Mouse (Mus musculus) lung, adult 2 months (tissue): ENCODE data around the gene Fndc3b. TPM values are rescaled to one million over a fixed set of nuclear protein-coding genes. Genes with fewer than 3 reads are reported as not detected.

ENCODE experiments used
- DNase-seq: peaks from one replicate; pipeline ENCODE4 v3.0.0; 2022
- H3K4me1 ChIP-seq: fragments of 200-500 bp; 2 replicates; pipeline ENCODE4 v1.6.1; 2011; ENCODE audit warnings: low read length; ENCODE audit not compliant: control insufficient read depth, insufficient read depth
- H3K4me3 ChIP-seq: fragments of 200-500 bp; replicated peaks from 2 replicates; pipeline ENCODE3; 2011; ENCODE audit warnings: low read depth, mild to moderate bottlenecking, control low read depth, low read length; ENCODE audit errors: extremely low read depth
- CTCF ChIP-seq: fragments of 200-500 bp; IDR thresholded peaks from 2 replicates; pipeline ENCODE4 v1.5.1; 2011; ENCODE audit warnings: mild to moderate bottlenecking, low read length, control low read depth; ENCODE audit not compliant: insufficient read depth
- POLR2A ChIP-seq: fragments of 200-500 bp; IDR thresholded peaks from 2 replicates; pipeline ENCODE4 v1.6.1; 2011; ENCODE audit warnings: low read depth, mild to moderate bottlenecking, control low read depth, low read length, borderline replicate concordance; ENCODE audit errors: extremely low read depth
- WGBS: fragments of 180-500 bp; shearing (Covaris S2); methylation state at CpG from one replicate; pipeline ENCODE4 v1.1.7; 2018; 5-methylcytosine and 5-hydroxymethylcytosine counted together
- polyA plus RNA-seq: library from polyadenylated mRNA; depleted of rRNA; stranded (reverse); fragments of >200 nt; gene quantifications from 2 replicates; pipeline ENCODE4 v1.2.3, GENCODE M21; 2012

Fndc3b gene
- polyA plus RNA-seq, 1 experiment, result 23.8 TPM

DNA sequence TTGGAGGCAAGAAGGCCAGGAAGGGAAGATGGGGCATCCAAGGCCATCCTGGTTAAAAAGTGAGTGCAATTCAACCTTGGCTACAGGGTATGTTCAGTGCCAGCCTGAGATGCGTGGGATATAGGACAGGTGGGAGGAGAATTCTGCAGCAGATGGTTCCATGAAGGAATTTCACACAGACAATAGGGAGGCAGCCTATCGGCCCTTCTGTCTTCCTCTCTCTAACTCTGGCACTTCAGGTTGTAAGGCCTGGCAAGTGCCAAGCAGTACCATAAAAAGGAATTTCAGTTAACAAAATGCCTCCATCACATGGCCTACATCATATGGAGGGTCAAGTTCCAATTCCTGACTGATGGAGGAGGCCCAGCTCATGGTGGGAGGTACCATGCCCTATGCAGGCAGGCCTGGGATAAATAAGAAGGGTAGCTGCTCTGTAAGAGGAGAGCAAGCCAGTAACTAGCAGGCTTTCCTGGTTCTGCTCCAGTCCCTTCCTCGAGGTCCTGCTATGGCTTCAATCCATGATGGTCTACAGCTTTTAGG is 155.6 kb downstream of the Fndc3b start:
- Histone ChIP-seq H3K4me1 (peaks cover 7% of the 10 kb centered on the region), H3K4me3 (no peak overlapping the region)
- TF ChIP-seq CTCF, result no peak
- no peak for TF ChIP-seq POLR2A
- 89% methylated on average over 3 of the region's 3 CpGs for WGBS
- no peak for DNase-seq

DNA sequence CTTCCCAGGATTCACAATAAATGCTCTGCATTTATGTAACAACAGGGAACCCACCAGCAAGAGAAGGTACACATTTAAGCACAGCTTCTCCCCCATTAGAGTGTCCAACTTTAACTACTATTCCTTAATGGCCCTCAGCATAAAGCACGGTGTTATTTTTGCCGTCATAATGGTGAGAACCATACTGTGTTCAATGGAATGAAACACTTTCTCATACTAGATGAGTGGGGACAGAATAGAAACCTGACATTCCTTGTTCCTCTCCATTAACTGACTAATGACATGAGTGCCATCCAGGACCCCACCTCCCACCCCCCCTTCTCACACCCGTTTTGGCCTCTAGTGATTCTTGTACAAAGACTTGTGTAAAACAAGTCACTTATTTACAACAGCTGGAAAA is 156.8 kb downstream of the Fndc3b start:
- Histone ChIP-seq H3K4me3 (no peak overlapping the region), H3K4me1 (peaks cover 4% of the 10 kb centered on the region)
- DNase-seq, result no peak
- TF ChIP-seq POLR2A (no peak), CTCF (no peak)
- 80% methylated on average over 3 of the region's 3 CpGs for WGBS

DNA sequence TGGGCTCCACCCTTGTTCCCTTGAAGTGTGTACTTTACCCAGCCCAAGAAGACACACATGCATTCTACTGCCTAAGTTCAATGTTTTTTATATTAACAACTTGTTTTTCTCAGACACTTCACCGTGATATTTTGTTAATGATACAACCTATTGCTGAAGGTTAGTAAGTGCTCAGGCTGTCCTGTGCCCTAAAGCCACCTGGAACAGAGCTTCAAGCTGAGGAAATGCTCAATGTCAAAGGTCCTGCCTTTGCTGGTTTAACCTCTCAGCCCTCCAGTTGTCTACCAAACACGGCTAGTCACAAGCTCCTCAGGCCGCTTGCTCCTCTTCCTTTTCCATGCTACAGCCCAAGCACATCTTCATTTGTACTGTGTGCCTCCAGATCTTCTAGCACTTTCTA is 157.3 kb downstream of the Fndc3b start:
- no peak for TF ChIP-seq CTCF
- no peak for TF ChIP-seq POLR2A
- WGBS, result 70% methylated on average over 3 of the region's 3 CpGs
- Histone ChIP-seq H3K4me3 (no peak overlapping the region), H3K4me1 (peaks cover under 1% of the 10 kb centered on the region)
- no peak for DNase-seq

DNA sequence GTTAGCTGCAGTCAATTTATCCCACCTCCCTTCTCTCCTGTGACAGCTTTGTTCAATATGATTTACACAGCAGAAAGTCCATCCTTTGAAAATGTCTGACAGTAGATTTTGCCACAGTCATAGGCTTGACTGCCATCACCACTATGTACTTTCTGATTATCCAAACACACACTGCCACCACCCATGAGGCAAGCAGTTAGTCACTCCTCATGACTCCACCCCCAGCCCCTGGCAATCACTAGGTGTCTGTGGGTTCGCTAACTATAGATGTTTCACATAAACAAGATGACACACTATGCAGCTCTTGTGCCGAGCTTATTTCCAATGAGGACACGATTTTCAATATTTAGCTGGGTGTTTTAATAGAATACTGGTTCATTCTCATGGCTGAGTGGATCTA is 160.1 kb downstream of the Fndc3b start:
- TF ChIP-seq CTCF, result no peak
- no peak for TF ChIP-seq POLR2A
- DNase-seq, result no peak
- H3K4me3 ChIP-seq, result no peak overlapping the region
- 90% methylated on average over 3 of the region's 3 CpGs for WGBS
- H3K4me1 ChIP-seq, result no peaks in the 10 kb centered on the region

DNA sequence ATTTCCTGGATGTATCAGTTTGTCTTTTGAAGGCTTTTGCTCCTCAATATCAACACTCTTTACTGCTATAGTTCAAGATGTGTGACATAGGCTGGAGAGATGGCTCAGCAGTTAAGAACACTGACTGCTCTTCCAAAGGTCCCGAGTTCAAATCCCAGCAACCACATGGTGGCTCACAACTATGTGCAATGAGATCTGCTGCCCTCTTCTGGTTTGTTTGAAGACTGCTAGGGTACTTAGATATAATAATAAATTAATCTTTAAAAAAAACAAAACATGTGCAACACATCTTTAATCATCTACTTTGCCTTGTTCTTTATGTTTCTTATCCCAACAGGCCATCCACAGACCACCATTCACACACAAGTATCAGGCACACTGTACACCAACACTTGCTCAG is 160.7 kb downstream of the Fndc3b start:
- TF ChIP-seq CTCF (no peak), POLR2A (no peak)
- Histone ChIP-seq H3K4me3 (no peak overlapping the region), H3K4me1 (no peaks in the 10 kb centered on the region; the same call in 1 of the 2 replicates)
- 94% methylated on average over 1 of the region's 1 CpGs for WGBS
- DNase-seq, result no peak

DNA sequence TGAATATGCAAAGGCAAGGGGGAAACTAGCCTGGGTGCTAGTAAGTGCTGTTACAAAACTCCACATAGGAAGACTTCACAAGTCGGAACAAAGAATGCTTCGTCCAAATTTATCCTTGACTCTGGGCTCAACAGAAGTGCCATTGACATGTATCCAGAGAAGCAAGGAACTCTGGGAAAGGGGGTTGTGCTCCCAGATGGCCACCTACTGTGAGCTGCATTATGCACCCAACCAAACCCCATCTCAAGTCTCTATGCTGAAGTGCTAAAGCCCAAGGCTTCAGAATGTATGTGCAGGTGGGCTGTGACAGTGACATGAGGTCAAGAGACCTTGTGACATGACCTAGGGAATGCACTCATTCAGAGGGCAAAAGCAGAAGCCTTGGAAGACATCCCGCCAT is 165.5 kb downstream of the Fndc3b start:
- WGBS, result 69% methylated on average over 3 of the region's 3 CpGs
- TF ChIP-seq CTCF, result no peak
- no peak for TF ChIP-seq POLR2A
- no peak overlapping the region for H3K4me3 ChIP-seq
- no peak for DNase-seq
- no peaks in the 10 kb centered on the region; the same call in 1 of the 2 replicates for H3K4me1 ChIP-seq

DNA sequence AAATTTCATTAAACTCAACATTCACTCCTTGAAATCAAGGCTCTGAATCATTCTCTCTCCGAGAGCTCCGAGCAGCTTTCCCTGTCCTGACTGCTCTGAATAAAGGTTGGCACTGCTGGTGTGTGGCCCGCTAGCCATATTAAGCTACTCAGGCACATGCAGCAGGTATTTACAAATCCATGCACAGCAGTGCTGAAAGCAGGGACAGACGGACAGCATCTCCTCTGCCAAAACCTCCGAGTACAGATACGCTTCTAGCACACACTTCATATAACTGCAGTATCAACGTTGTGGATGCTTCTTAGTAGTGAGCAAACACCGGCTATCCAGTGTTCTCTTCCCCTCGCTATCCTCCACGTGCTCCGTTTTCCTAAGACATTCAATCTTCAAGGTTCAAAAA is 167.0 kb downstream of the Fndc3b start:
- no peak for DNase-seq
- Histone ChIP-seq H3K4me3 (no peak overlapping the region), H3K4me1 (no peaks in the 10 kb centered on the region; the same call in 1 of the 2 replicates)
- 93% methylated on average over 11 of the region's 11 CpGs for WGBS
- TF ChIP-seq POLR2A (no peak), CTCF (no peak)

DNA sequence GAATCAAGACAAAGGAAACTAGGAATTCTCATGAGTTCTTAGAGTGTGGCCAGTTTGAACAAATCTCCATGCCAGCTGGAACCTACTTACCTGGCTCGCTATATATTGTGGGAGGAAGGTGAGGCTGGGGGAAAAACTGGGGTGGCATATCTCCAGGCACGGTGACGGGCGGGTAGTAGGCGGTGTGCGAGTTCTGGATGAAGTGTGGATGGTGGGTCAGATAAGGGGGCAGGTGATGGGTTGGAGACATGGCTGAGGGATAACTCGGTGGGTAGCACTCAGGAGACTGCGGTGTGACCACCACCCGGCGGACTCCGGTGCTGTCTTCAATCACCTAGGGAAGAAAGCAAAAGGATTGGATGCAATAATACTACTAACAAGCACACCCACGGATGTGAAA is 169.3 kb downstream of the Fndc3b start:
- DNase-seq, result no peak
- no peak overlapping the region for H3K4me3 ChIP-seq
- no peaks in the 10 kb centered on the region; the same call in 1 of the 2 replicates for H3K4me1 ChIP-seq
- WGBS, result 96% methylated on average over 12 of the region's 12 CpGs
- no peak for TF ChIP-seq POLR2A
- no peak for TF ChIP-seq CTCF

DNA sequence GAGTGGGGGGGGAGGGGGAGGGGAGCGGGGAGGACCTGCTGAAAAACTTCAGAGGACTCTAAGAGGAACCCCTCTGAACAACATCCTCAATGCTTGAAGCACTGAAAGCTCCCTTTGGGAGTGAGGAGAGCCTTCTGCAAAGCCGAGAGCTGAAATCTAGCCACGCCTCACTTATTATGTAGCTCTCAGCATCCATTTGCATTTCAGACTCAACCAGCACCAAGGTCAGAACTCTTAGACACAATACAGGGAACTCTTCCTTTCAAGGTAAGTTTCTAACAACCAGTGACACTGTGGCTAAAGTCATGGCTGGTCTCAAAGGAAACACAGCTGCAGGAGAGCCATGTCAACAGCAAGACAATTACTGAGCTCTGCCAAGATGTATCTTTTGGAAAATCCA is 169.9 kb downstream of the Fndc3b start:
- TF ChIP-seq CTCF, result no peak
- no peak for TF ChIP-seq POLR2A
- no peak overlapping the region for H3K4me3 ChIP-seq
- no peaks in the 10 kb centered on the region; the same call in 1 of the 2 replicates for H3K4me1 ChIP-seq
- no peak for DNase-seq
- 92% methylated on average over 3 of the region's 3 CpGs for WGBS

DNA sequence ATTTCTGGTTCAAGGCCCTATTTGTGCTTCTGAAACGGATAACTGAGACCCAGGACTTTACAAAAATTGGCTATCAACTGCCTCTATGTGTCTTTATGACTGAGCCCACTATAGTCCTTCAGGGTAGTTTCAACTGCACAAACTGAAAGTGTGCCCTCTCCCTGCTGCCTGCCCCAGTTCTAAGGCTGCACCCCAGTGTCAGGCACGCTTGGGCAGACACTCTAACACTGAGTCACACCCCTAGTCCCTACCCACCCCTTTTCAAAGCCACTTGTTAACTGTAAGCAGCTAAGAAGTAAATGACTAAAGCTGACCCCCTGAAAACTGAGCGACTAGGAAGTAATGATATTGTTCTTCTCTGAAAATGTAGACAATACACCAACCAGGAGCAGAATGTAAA is 176.9 kb downstream of the Fndc3b start:
- 77% methylated on average over 3 of the region's 3 CpGs for WGBS
- H3K4me1 ChIP-seq, result no peaks in the 10 kb centered on the region
- H3K4me3 ChIP-seq, result no peak overlapping the region
- no peak for DNase-seq
- no peak for TF ChIP-seq POLR2A
- no peak for TF ChIP-seq CTCF
